Mouse (Mus musculus): ENCODE results near the gene Cog2. TPM values are rescaled to one million over a fixed set of nuclear protein-coding genes. Genes with fewer than 3 reads are reported as not detected.

The Cog2 gene
- 25.7 TPM for polyA plus RNA-seq (2015; fragmentation: Illumina TruSeq; extraction: RNeasy Lipid Tissue Mini Kit (QIAGEN cat#74804); ENCODE audit: low read depth, low replicate concordance)

GRCm38 (mm10) chr8:124520249-124521080 lies at the start of gene Cog2:
Gene Cog2, plus strand, starts transcription at chr8:124520767.

GRCm38 (mm10) chr8:124569593-124569992 lies 49.0 kb downstream of the Cog2 start, which contains the start of gene Agt:
Gene Agt, minus strand, starts transcription at chr8:124569706.

GRCm38 (mm10) chr8:124575811-124576210 lies 55.2 kb downstream of the Cog2 start, which contains the start of gene Capn9:
Gene Capn9, plus strand, starts transcription at chr8:124576111.

Other genes with a start within 250 kb of the Cog2 start
- gene Pgbd5, start 81.1 kb upstream of the Cog2 start, polyA plus RNA-seq (2015; fragmentation: Illumina TruSeq; extraction: RNeasy Lipid Tissue Mini Kit (QIAGEN cat#74804); ENCODE audit: low read depth, low replicate concordance): 112 TPM
- 45.6 TPM for gene Agt, start 48.9 kb downstream of the Cog2 start, polyA plus RNA-seq (2015; fragmentation: Illumina TruSeq; extraction: RNeasy Lipid Tissue Mini Kit (QIAGEN cat#74804); ENCODE audit: low read depth, low replicate concordance)
- not detected for gene Capn9, start 55.3 kb downstream of the Cog2 start, polyA plus RNA-seq (2015; fragmentation: Illumina TruSeq; extraction: RNeasy Lipid Tissue Mini Kit (QIAGEN cat#74804); ENCODE audit: low read depth, low replicate concordance)
- 45.6 TPM for gene 2310022B05Rik, start 142.6 kb downstream of the Cog2 start, polyA plus RNA-seq (2015; fragmentation: Illumina TruSeq; extraction: RNeasy Lipid Tissue Mini Kit (QIAGEN cat#74804); ENCODE audit: low read depth, low replicate concordance)
- 29.6 TPM for gene Ttc13, start 201.2 kb downstream of the Cog2 start, polyA plus RNA-seq (2015; fragmentation: Illumina TruSeq; extraction: RNeasy Lipid Tissue Mini Kit (QIAGEN cat#74804); ENCODE audit: low read depth, low replicate concordance)
- gene Arv1, start 201.4 kb downstream of the Cog2 start, polyA plus RNA-seq (2015; fragmentation: Illumina TruSeq; extraction: RNeasy Lipid Tissue Mini Kit (QIAGEN cat#74804); ENCODE audit: low read depth, low replicate concordance): 11.7 TPM
- 1.4 TPM for gene Fam89a, start 231.1 kb downstream of the Cog2 start, polyA plus RNA-seq (2015; fragmentation: Illumina TruSeq; extraction: RNeasy Lipid Tissue Mini Kit (QIAGEN cat#74804); ENCODE audit: low read depth, low replicate concordance)

Measured in brain, adult 10 weeks (tissue).